Mouse (Mus musculus) hindbrain, embryonic 11.5 days (tissue): ENCODE data around the gene Wdr59. TPM values are rescaled to one million over a fixed set of nuclear protein-coding genes. Genes with fewer than 3 reads are reported as not detected.

ENCODE experiments used
- ATAC-seq: fragments of 200-750 bp; cut with Nextera tagmentation; 2 replicates; pipeline ENCODE4 v1.8.0; 2017; ENCODE audit warnings: mild to moderate bottlenecking, moderate TSS enrichment, moderate library complexity; ENCODE audit not compliant: low FRiP score
- DNase-seq: peaks from one replicate; pipeline ENCODE4 v3.0.0-alpha.2; 2015; ENCODE audit warnings: low spot score
- H3K27ac ChIP-seq: fragments of 300-500 bp; sonication (generic); 2 replicates; pipeline ENCODE4 v1.5.1; 2014; ENCODE audit warnings: mild to moderate bottlenecking, low read depth, low read length
- H3K27me3 ChIP-seq: fragments of 300-500 bp; sonication (generic); 2 replicates; pipeline ENCODE4 v1.6.1; 2014; ENCODE audit warnings: mild to moderate bottlenecking, low read length, moderate library complexity, mixed read lengths; ENCODE audit not compliant: control insufficient read depth, insufficient read depth
- H3K36me3 ChIP-seq: fragments of 300-500 bp; sonication (generic); 2 replicates; pipeline ENCODE4 v1.6.1; 2014; ENCODE audit warnings: mild to moderate bottlenecking, low read length, moderate library complexity, mixed read lengths; ENCODE audit not compliant: control insufficient read depth, insufficient read depth
- H3K4me1 ChIP-seq: fragments of 300-500 bp; sonication (generic); replicated peaks from 2 replicates; pipeline ENCODE4 v1.6.1; 2014; ENCODE audit warnings: low read length, mixed read lengths; ENCODE audit not compliant: control insufficient read depth, insufficient read depth
- H3K4me2 ChIP-seq: fragments of 300-500 bp; sonication (generic); replicated peaks from 2 replicates; pipeline ENCODE4 v1.6.1; 2014; ENCODE audit warnings: mild to moderate bottlenecking, low read depth, low read length
- H3K4me3 ChIP-seq: fragments of 300-500 bp; sonication (generic); 2 replicates; pipeline ENCODE4 v1.5.1; 2014; ENCODE audit warnings: low read depth, low read length
- H3K9ac ChIP-seq: fragments of 300-500 bp; sonication (generic); 2 replicates; pipeline ENCODE4 v1.6.1; 2014; ENCODE audit warnings: low read depth, low read length
- H3K9me3 ChIP-seq: fragments of 300-500 bp; sonication (generic); 2 replicates; pipeline ENCODE4 v1.6.1; 2016; ENCODE audit warnings: low read length; ENCODE audit not compliant: control insufficient read depth
- WGBS: fragments of 180-500 bp; shearing (Covaris S2); extraction: QIAGEN DNeasy Blood & Tissue Kit; methylation state at CpG from one replicate; pipeline ENCODE4 v1.1.7; 2014; 5-methylcytosine and 5-hydroxymethylcytosine counted together
- polyA plus RNA-seq: library from polyadenylated mRNA; unstranded; fragments of >200 nt; fragmentation: Nextera tagmentation; extraction: Ambion mirVana; gene quantifications from 2 replicates; pipeline ENCODE4 v1.2.1, GENCODE M21; 2014

The Wdr59 gene
- polyA plus RNA-seq, 1 experiment from 2014 or later: 4.6 TPM

GRCm38 (mm10) chr8:111449671-111450070 is 72.2 kb downstream of the Wdr59 start:
- no peaks in the 10 kb centered on the region for H3K27me3 ChIP-seq
- no peak for DNase-seq
- WGBS: 73% methylated on average over 4 of the region's 4 CpGs

GRCm38 (mm10) chr8:111445960-111446660 is 75.8 kb downstream of the Wdr59 start:
- H3K27me3 ChIP-seq: no peaks in the 10 kb centered on the region
- no peaks in the 10 kb centered on the region for H3K9me3 ChIP-seq
- H3K4me1 ChIP-seq: no peaks in the 10 kb centered on the region
- H3K4me3 ChIP-seq: no peak overlapping the region
- ATAC-seq (no peak), DNase-seq (no peak)
- H3K9ac ChIP-seq: no peak overlapping the region
- 78% methylated on average over 4 of the region's 4 CpGs for WGBS
- no peak overlapping the region for H3K27ac ChIP-seq
- no peak overlapping the region for H3K4me2 ChIP-seq
- H3K36me3 ChIP-seq: no peaks in the 10 kb centered on the region

More at GRCm38 (mm10) chr8:111449671-111450070, 72.2 kb downstream of the Wdr59 start:
- Histone ChIP-seq H3K4me3 (no peak overlapping the region), H3K4me1 (no peaks in the 10 kb centered on the region), H3K36me3 (no peaks in the 10 kb centered on the region), H3K27ac (no peak overlapping the region), H3K9me3 (no peaks in the 10 kb centered on the region), H3K9ac (no peak overlapping the region), H3K4me2 (no peak overlapping the region)
- ATAC-seq: no peak

- Histone ChIP-seq H3K4me3 (no peak overlapping the region), H3K4me1 (no peaks in the 10 kb centered on the region), H3K9me3 (no peaks in the 10 kb centered on the region), H3K27ac (no peak overlapping the region), H3K4me2 (no peak overlapping the region), H3K9ac (no peak overlapping the region), H3K27me3 (no peaks in the 10 kb centered on the region), H3K36me3 (no peaks in the 10 kb centered on the region)
- no peak for ATAC-seq
- WGBS: 88% methylated on average over 18 of the region's 18 CpGs
- no peak for DNase-seq
These were observed 76.3 kb downstream of the Wdr59 start for GRCm38 (mm10) chr8:111445558-111445957.

- H3K4me3 ChIP-seq: no peak overlapping the region
- WGBS: 88% methylated on average over 4 of the region's 4 CpGs
- no peak for DNase-seq
- no peaks in the 10 kb centered on the region for H3K27me3 ChIP-seq
- no peaks in the 10 kb centered on the region for H3K36me3 ChIP-seq
- no peak overlapping the region for H3K9ac ChIP-seq
- no peak overlapping the region for H3K27ac ChIP-seq
- no peaks in the 10 kb centered on the region for H3K4me1 ChIP-seq
- no peak overlapping the region for H3K4me2 ChIP-seq
- H3K9me3 ChIP-seq: no peaks in the 10 kb centered on the region
- no peak for ATAC-seq
These were observed 77.6 kb downstream of the Wdr59 start for GRCm38 (mm10) chr8:111444245-111444644.

- no peak overlapping the region for H3K9ac ChIP-seq
- H3K36me3 ChIP-seq: no peaks in the 10 kb centered on the region
- no peak overlapping the region for H3K4me3 ChIP-seq
- no peaks in the 10 kb centered on the region for H3K9me3 ChIP-seq
- 26% methylated on average over 9 of the region's 9 CpGs for WGBS
- no peak overlapping the region for H3K4me2 ChIP-seq
- H3K27me3 ChIP-seq: no peaks in the 10 kb centered on the region
- no peak for ATAC-seq
- H3K4me1 ChIP-seq: no peaks in the 10 kb centered on the region
- H3K27ac ChIP-seq: no peak overlapping the region
- peak; percentile 80 for DNase-seq
These were observed 82.7 kb downstream of the Wdr59 start for GRCm38 (mm10) chr8:111439189-111439588.

GRCm38 (mm10) chr8:111435071-111435828 is 86.6 kb downstream of the Wdr59 start:
- Histone ChIP-seq H3K9me3 (no peaks in the 10 kb centered on the region), H3K9ac (no peak overlapping the region), H3K4me2 (no peak overlapping the region), H3K4me1 (no peaks in the 10 kb centered on the region), H3K27ac (no peak overlapping the region), H3K4me3 (no peak overlapping the region), H3K36me3 (no peaks in the 10 kb centered on the region), H3K27me3 (no peaks in the 10 kb centered on the region)
- ATAC-seq (no peak), DNase-seq (no peak)
- 69% methylated on average over 11 of the region's 11 CpGs for WGBS

- no peaks in the 10 kb centered on the region for H3K4me1 ChIP-seq
- DNase-seq (no peak), ATAC-seq (no peak)
- H3K27ac ChIP-seq: no peak overlapping the region
- no peak overlapping the region for H3K4me3 ChIP-seq
- no peaks in the 10 kb centered on the region for H3K36me3 ChIP-seq
- no peaks in the 10 kb centered on the region for H3K27me3 ChIP-seq
- H3K9me3 ChIP-seq: no peaks in the 10 kb centered on the region
- H3K9ac ChIP-seq: no peak overlapping the region
- no peak overlapping the region for H3K4me2 ChIP-seq
- WGBS: 93% methylated on average over 9 of the region's 9 CpGs
These were observed 97.2 kb downstream of the Wdr59 start for GRCm38 (mm10) chr8:111424646-111425045.

GRCm38 (mm10) chr8:111424181-111424580 is 97.7 kb downstream of the Wdr59 start:
- 87% methylated on average over 11 of the region's 11 CpGs for WGBS
- no peak for ATAC-seq
- Histone ChIP-seq H3K9ac (no peak overlapping the region), H3K4me2 (no peak overlapping the region), H3K27me3 (no peaks in the 10 kb centered on the region), H3K9me3 (no peaks in the 10 kb centered on the region), H3K36me3 (no peaks in the 10 kb centered on the region), H3K4me1 (no peaks in the 10 kb centered on the region), H3K27ac (no peak overlapping the region), H3K4me3 (no peak overlapping the region)
- no peak for DNase-seq

GRCm38 (mm10) chr8:111422614-111423013 is 99.3 kb downstream of the Wdr59 start:
- Histone ChIP-seq H3K36me3 (no peaks in the 10 kb centered on the region), H3K9me3 (no peaks in the 10 kb centered on the region), H3K4me1 (no peaks in the 10 kb centered on the region), H3K27ac (no peak overlapping the region), H3K4me3 (no peak overlapping the region), H3K27me3 (no peaks in the 10 kb centered on the region), H3K4me2 (no peak overlapping the region), H3K9ac (no peak overlapping the region)
- DNase-seq: no peak
- WGBS: 93% methylated on average over 2 of the region's 2 CpGs
- no peak for ATAC-seq
